Mouse (Mus musculus) limb, embryonic 11.5 days (tissue): ENCODE data around the gene 1700001P01Rik. TPM values are rescaled to one million over a fixed set of nuclear protein-coding genes. Genes with fewer than 3 reads are reported as not detected.
"Not testable (repeated sequence)": the region's sequence is repeated elsewhere in the genome, so short reads cannot be mapped to it uniquely, and the experiment has no call there.

Experiments used
- ATAC-seq: fragments of 200-750 bp; cut with Nextera tagmentation; 2 replicates; pipeline ENCODE4 v1.8.0; 2017; ENCODE audit warnings: low read depth; ENCODE audit not compliant: insufficient number of reproducible peaks, low FRiP score, low TSS enrichment
- DNase-seq: peaks from one replicate; pipeline ENCODE4 v3.0.0-alpha.2; 2015; ENCODE audit warnings: low spot score
- H3K27ac ChIP-seq: fragments of 300-500 bp; sonication (generic); replicated peaks from 2 replicates; pipeline ENCODE4 v1.5.1; 2014; ENCODE audit warnings: low read depth, mild to moderate bottlenecking, low read length
- H3K27me3 ChIP-seq: fragments of 300-500 bp; sonication (generic); 2 replicates; pipeline ENCODE4 v1.6.1; 2014; ENCODE audit warnings: mild to moderate bottlenecking, low read length, mixed read lengths; ENCODE audit not compliant: control insufficient read depth, insufficient read depth
- H3K36me3 ChIP-seq: fragments of 300-500 bp; sonication (generic); 2 replicates; pipeline ENCODE4 v1.6.1; 2014; ENCODE audit warnings: mild to moderate bottlenecking, low read length, moderate library complexity, mixed read lengths; ENCODE audit not compliant: control insufficient read depth, insufficient read depth
- H3K4me1 ChIP-seq: fragments of 300-500 bp; sonication (generic); 2 replicates; pipeline ENCODE4 v1.6.1; 2014; ENCODE audit warnings: low read length, mixed read lengths; ENCODE audit not compliant: control insufficient read depth, insufficient read depth
- H3K4me2 ChIP-seq: fragments of 300-500 bp; sonication (generic); 2 replicates; pipeline ENCODE4 v1.6.1; 2014; ENCODE audit warnings: low read depth, mild to moderate bottlenecking, moderate library complexity; ENCODE audit not compliant: severe bottlenecking
- H3K4me3 ChIP-seq: fragments of 300-500 bp; sonication (generic); 2 replicates; pipeline ENCODE4 v1.5.1; 2014; ENCODE audit warnings: low read depth, low read length
- H3K9ac ChIP-seq: fragments of 300-500 bp; sonication (generic); 2 replicates; pipeline ENCODE4 v1.6.1; 2014; ENCODE audit warnings: mild to moderate bottlenecking, low read length
- H3K9me3 ChIP-seq: fragments of 300-500 bp; sonication (generic); 2 replicates; pipeline ENCODE4 v1.6.1; 2016; ENCODE audit warnings: low read length; ENCODE audit not compliant: control insufficient read depth
- WGBS: fragments of 180-500 bp; shearing (Covaris S2); extraction: QIAGEN DNeasy Blood & Tissue Kit; methylation state at CpG from one replicate; pipeline ENCODE4 v1.1.7; 2014; 5-methylcytosine and 5-hydroxymethylcytosine counted together
- polyA plus RNA-seq: library from polyadenylated mRNA; unstranded; fragments of >200 nt; fragmentation: Nextera tagmentation; extraction: Ambion mirVana; gene quantifications from 2 replicates; pipeline ENCODE4 v1.2.1, GENCODE M21; 2014

The 1700001P01Rik gene
- polyA plus RNA-seq, 1 experiment from 2014 or later, result not detected

GRCm38 (mm10) chr11:97742591-97742990, 33.1 kb downstream of the 1700001P01Rik start:
- no peak for DNase-seq
- Histone ChIP-seq H3K9ac (no peak overlapping the region), H3K4me1 (peaks cover 7% of the 10 kb centered on the region), H3K27ac (no peak overlapping the region), H3K9me3 (no peaks in the 10 kb centered on the region), H3K36me3 (peaks cover 5% of the 10 kb centered on the region), H3K4me2 (no peak overlapping the region), H3K4me3 (no peak overlapping the region), H3K27me3 (no peaks in the 10 kb centered on the region)
- no peak for ATAC-seq
- 92% methylated on average over 9 of the region's 9 CpGs for WGBS

- Histone ChIP-seq H3K4me3 (no peak overlapping the region), H3K27ac (no peak overlapping the region), H3K27me3 (no peaks in the 10 kb centered on the region), H3K9ac (no peak overlapping the region), H3K4me1 (peaks cover 7% of the 10 kb centered on the region), H3K36me3 (peaks cover 5% of the 10 kb centered on the region), H3K9me3 (no peaks in the 10 kb centered on the region), H3K4me2 (no peak overlapping the region)
- WGBS, result 88% methylated on average over 5 of the region's 5 CpGs
- ATAC-seq (no peak), DNase-seq (no peak)
These were observed 33.6 kb downstream of the 1700001P01Rik start for GRCm38 (mm10) chr11:97742157-97742556.

- Histone ChIP-seq H3K27me3 (no peaks in the 10 kb centered on the region), H3K4me1 (peaks cover 7% of the 10 kb centered on the region), H3K9me3 (no peaks in the 10 kb centered on the region), H3K36me3 (peaks cover 2% of the 10 kb centered on the region; the same call in 1 of the 2 replicates), H3K27ac (no peak overlapping the region), H3K9ac (no peak overlapping the region), H3K4me2 (no peak overlapping the region), H3K4me3 (no peak overlapping the region)
- ATAC-seq (no peak), DNase-seq (no peak)
- 49% methylated on average over 7 of the region's 7 CpGs for WGBS
These were observed 35.5 kb downstream of the 1700001P01Rik start for GRCm38 (mm10) chr11:97740190-97740589.

GRCm38 (mm10) chr11:97739155-97739554, 36.6 kb downstream of the 1700001P01Rik start:
- Histone ChIP-seq H3K36me3 (peaks cover 2% of the 10 kb centered on the region; the same call in 1 of the 2 replicates), H3K4me2 (no peak overlapping the region), H3K9me3 (no peaks in the 10 kb centered on the region), H3K27me3 (no peaks in the 10 kb centered on the region), H3K9ac (no peak overlapping the region), H3K4me3 (no peak overlapping the region), H3K27ac (no peak overlapping the region), H3K4me1 (peaks cover 9% of the 10 kb centered on the region)
- DNase-seq (no peak), ATAC-seq (no peak)
- WGBS, result 86% methylated on average over 3 of the region's 3 CpGs

- H3K4me1 ChIP-seq, result peaks cover 12% of the 10 kb centered on the region
These were observed 37.0 kb downstream of the 1700001P01Rik start for GRCm38 (mm10) chr11:97738703-97739102.

GRCm38 (mm10) chr11:97737600-97737999, 38.1 kb downstream of the 1700001P01Rik start:
- no peak overlapping the region for H3K4me2 ChIP-seq
- ATAC-seq (no peak), DNase-seq (no peak)
- peaks cover 2% of the 10 kb centered on the region; the same call in 1 of the 2 replicates for H3K36me3 ChIP-seq
- no peaks in the 10 kb centered on the region for H3K27me3 ChIP-seq
- H3K9me3 ChIP-seq, result no peaks in the 10 kb centered on the region
- peaks cover 9% of the 10 kb centered on the region; the same call in 1 of the 2 replicates for H3K4me1 ChIP-seq
- WGBS, result 83% methylated on average over 4 of the region's 4 CpGs
- H3K27ac ChIP-seq, result no peak overlapping the region
- H3K4me3 ChIP-seq, result no peak overlapping the region
- H3K9ac ChIP-seq, result no peak overlapping the region

More at GRCm38 (mm10) chr11:97738703-97739102, 37.0 kb downstream of the 1700001P01Rik start:
- Histone ChIP-seq H3K27me3 (no peaks in the 10 kb centered on the region), H3K4me3 (no peak overlapping the region), H3K36me3 (peaks cover 2% of the 10 kb centered on the region; the same call in 1 of the 2 replicates), H3K9ac (no peak overlapping the region), H3K4me2 (no peak overlapping the region), H3K9me3 (no peaks in the 10 kb centered on the region), H3K27ac (no peak overlapping the region)
- 68% methylated on average over 6 of the region's 6 CpGs for WGBS
- ATAC-seq, result no peak
- DNase-seq, result no peak

GRCm38 (mm10) chr11:97736645-97737044, 39.1 kb downstream of the 1700001P01Rik start:
- peaks cover 2% of the 10 kb centered on the region; the same call in 1 of the 2 replicates for H3K36me3 ChIP-seq
- no peak for DNase-seq
- H3K4me3 ChIP-seq, result no peak overlapping the region
- H3K4me2 ChIP-seq, result no peak overlapping the region
- H3K9me3 ChIP-seq, result no peaks in the 10 kb centered on the region
- WGBS, result 93% methylated on average over 5 of the region's 5 CpGs
- ATAC-seq, result no peak
- no peak overlapping the region for H3K9ac ChIP-seq
- H3K27me3 ChIP-seq, result no peaks in the 10 kb centered on the region
- H3K27ac ChIP-seq, result no peak overlapping the region
- H3K4me1 ChIP-seq, result peaks cover 9% of the 10 kb centered on the region; the same call in 1 of the 2 replicates

- DNase-seq, H3K9me3 ChIP-seq, H3K4me3 ChIP-seq, H3K27ac ChIP-seq, H3K4me1 ChIP-seq, H3K9ac ChIP-seq, H3K36me3 ChIP-seq, H3K4me2 ChIP-seq, H3K27me3 ChIP-seq, ATAC-seq: not testable (repeated sequence)
- WGBS, result 88% methylated on average over 5 of the region's 5 CpGs
These were observed 40.9 kb downstream of the 1700001P01Rik start for GRCm38 (mm10) chr11:97734810-97735209.

- Histone ChIP-seq H3K27ac (no peak overlapping the region), H3K9ac (no peak overlapping the region), H3K4me3 (no peak overlapping the region), H3K27me3 (no peaks in the 10 kb centered on the region), H3K4me2 (no peak overlapping the region), H3K9me3 (no peaks in the 10 kb centered on the region), H3K4me1 (peaks cover 9% of the 10 kb centered on the region; the same call in 1 of the 2 replicates), H3K36me3 (peaks cover under 1% of the 10 kb centered on the region; the same call in 1 of the 2 replicates)
- peak; percentile 54 for DNase-seq
- no peak for ATAC-seq
- WGBS, result 11% methylated on average over 10 of the region's 10 CpGs
These were observed 42.0 kb downstream of the 1700001P01Rik start for GRCm38 (mm10) chr11:97733689-97734088.
